Mouse (Mus musculus) B cell, adult 67 days (primary cell): Measurements from ENCODE around the gene Phf1. TPM values are rescaled to one million over a fixed set of nuclear protein-coding genes. Genes with fewer than 3 reads are reported as not detected.

Experiments
- total RNA-seq, 2 experiments: library from RNA; stranded (reverse); gene quantifications; 4 replicates each; pipeline ENCODE4 v1.2.4; 2023

Gene Phf1
- 100 to 1,000 TPM; 123 to 132 TPM for total RNA-seq

GRCm38 (mm10) chr17:26932839-26933398 lies at the start of gene Phf1:
Phf1 (plus strand) TSS chr17:26933052.

GRCm38 (mm10) chr17:26916711-26917482 lies 16.0 kb upstream of the Phf1 start, which contains the start of gene Kifc5b:
Kifc5b (plus strand) TSS chr17:26917091.

DNA sequence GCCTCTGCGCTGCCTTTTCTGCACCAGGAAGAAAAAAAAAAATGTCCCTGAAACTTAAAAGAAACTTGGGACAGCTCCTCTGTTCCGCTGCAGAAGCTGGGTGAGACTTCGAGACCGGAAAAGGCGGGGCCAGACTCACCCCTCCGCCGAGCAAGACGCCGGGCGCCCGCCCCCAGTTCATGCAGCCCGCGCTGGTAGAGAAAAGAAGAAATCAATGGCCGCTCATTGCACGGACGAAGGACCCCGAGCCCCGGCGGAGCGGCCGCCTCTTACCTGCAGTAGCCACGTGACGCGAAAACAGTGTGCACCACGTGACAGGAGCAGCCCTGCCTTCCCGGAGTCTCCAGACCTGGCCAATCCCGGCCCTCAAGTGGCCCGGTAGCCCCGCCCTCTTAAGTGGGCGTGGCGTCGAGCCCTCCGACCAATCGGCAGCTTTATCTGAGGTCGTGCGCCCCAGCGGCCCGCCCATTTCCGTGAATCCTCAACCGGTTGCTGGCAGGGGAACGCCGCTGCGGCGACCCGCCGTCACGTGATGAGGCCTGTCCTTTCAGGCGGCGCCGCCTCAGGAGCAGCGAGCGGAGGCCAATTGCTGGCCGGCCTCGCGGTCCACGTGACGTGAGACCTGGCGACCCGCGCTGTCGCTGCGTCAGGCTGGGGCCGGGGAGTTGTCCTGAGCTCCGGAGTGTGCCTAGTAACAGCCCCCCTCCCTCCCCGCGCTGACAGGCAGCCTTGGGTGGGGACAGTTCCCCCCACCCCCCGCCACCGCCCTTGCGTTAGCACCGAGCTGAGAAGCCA lies 6.5 kb downstream of the Phf1 start, which contains the start of gene Cuta:
Gene Cuta (minus strand): TSS at position 392 of the 795 bp plus-strand sequence.

DNA sequence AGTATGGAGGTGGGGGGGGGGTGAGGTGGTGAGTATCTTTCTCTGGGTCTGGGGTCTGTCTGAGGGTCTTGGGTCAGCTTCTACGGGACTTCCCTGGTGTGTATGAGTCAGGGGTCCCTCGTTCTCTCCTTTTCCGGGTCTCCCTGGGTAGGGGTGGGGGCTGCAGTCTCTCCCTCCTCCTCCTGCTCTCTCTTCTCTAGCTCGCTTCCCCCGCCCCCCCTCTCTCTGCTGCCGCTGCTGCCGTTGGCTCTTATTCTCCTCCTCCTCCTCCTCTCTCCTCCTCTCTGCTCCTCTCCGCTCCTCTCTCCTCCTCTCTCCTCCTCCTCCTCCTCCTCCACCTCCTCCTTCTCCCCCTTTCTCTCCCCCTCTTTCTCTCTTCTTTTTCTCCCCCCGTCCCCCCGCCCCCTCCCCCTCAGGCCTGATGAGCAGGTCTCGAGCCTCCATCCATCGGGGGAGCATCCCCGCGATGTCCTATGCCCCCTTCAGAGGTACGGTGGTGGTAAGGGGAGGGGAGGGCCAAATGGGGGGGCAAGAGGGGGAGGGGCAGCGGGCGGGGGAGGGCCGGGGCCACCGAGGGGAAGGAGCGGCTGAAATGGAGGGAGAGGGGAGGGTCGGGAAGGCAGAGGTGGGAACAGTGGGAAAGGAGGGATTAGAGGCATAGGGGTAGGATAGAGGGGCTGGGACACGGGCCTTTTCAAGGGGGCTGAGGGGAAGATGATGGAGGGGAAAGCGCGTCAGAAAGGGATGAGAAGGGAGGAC lies 8.4 kb downstream of the Phf1 start, which contains the start of gene Syngap1:
Gene Syngap1 (plus strand): TSS at position 223 of the 759 bp plus-strand sequence.

DNA sequence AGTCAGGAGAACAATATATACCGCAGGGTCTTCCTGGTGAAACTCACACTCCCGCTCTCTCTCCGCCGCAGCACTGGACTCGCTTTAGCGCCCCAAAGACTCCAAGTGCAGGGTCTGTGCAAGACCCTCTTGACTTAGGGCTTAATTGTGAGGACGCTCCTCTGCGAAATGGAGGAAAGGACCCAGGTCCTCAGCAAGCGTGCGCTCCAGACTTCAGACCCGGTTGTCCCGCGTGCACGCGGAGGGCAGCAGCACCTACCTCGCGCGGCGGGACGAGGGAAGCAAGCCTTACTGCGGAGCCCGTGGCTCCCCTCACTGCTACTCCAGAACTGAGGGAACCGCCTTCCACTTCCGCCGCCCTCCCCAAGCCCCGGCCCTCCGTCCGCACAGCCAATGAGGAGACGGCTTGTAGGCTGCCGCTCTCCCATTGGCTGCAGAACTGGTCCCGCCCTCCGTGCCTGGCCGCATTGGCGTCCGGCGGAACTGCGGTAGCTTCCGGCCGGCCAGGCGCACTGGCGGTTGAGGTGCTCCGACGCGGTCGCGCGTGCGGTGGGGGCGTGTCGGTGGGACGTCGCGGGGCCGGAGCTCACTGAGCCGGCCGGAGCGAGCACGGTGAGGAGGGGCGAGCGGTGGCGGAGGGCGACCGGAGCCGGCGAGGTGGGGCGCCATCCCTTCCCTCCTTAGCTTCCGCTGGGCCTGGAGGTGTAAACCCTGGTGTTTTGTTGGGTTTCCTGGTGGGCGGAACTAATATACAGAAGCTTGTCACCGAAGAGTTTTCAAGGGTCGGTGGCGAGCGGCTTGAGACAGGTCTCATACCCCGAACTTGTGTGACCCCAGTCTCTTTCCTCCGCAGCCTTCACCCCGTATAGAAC lies 40.1 kb downstream of the Phf1 start, which contains the start of gene Zbtb9:
Gene Zbtb9 (plus strand): TSS at position 465 of the 872 bp plus-strand sequence.

Other genes with a start within 250 kb of the Phf1 start
- gene Crebrf, start 217.4 kb upstream of the Phf1 start, total RNA-seq = 100 to 1,000 TPM; 102 to 116 TPM
- gene Bnip1, start 152.0 kb upstream of the Phf1 start, total RNA-seq = 10 to 100 TPM; 49.2 to 56.2 TPM
- gene Nkx2-5, start 88.0 kb upstream of the Phf1 start, total RNA-seq = not detected
- 10 to 100 TPM in 1 of 2 experiments, 1 to 10 TPM in 1; 5.7 to 11.6 TPM for gene Kifc5b, start 16.0 kb upstream of the Phf1 start, total RNA-seq
- 10 to 100 TPM; 76.1 to 80.4 TPM for gene Cuta, start 6.5 kb downstream of the Phf1 start, total RNA-seq
- 1 to 10 TPM; 2.3 to 3.2 TPM for gene Syngap1, start 8.2 kb downstream of the Phf1 start, total RNA-seq
- gene Zbtb9, start 40.1 kb downstream of the Phf1 start, total RNA-seq = 10 to 100 TPM; 23.5 to 24.4 TPM
- gene Bak1, start 96.0 kb downstream of the Phf1 start, total RNA-seq = 10 to 100 TPM; 40.2 to 42.1 TPM
- 100 to 1,000 TPM; 186 to 191 TPM for gene Itpr3, start 124.3 kb downstream of the Phf1 start, total RNA-seq
- gene Uqcc2, start 200.9 kb downstream of the Phf1 start, total RNA-seq = 10 to 100 TPM; 46.6 to 56.5 TPM
- not detected for gene Ip6k3, start 234.7 kb downstream of the Phf1 start, total RNA-seq